Mouse (Mus musculus): ENCODE results near the gene Minos1. TPM values are rescaled to one million over a fixed set of nuclear protein-coding genes. Genes with fewer than 3 reads are reported as not detected.

Gene Minos1
- polyA plus RNA-seq, 1 experiment from 2014 or later, result 290 TPM

GRCm38 (mm10) chr4:139167107-139167506 is 36.2 kb upstream of the Minos1 start:
- H3K4me3 ChIP-seq (replicated peaks), result no peak overlapping the region
- H3K27ac ChIP-seq (replicated peaks), result no peak overlapping the region
- ATAC-seq (ENCODE audit: insufficient read depth), result no peak
- no peaks in the 10 kb centered on the region for H3K36me3 ChIP-seq (replicated peaks)
- no peaks in the 10 kb centered on the region for H3K27me3 ChIP-seq
- no peaks in the 10 kb centered on the region for H3K4me1 ChIP-seq (replicated peaks)
- 63% methylated on average over 8 of the region's 8 CpGs for WGBS (ENCODE audit: insufficient replicate concordance)
- no peak overlapping the region for H3K9ac ChIP-seq
- H3K9me3 ChIP-seq (replicated peaks), result no peaks in the 10 kb centered on the region
- no peak overlapping the region for H3K4me2 ChIP-seq

DNA sequence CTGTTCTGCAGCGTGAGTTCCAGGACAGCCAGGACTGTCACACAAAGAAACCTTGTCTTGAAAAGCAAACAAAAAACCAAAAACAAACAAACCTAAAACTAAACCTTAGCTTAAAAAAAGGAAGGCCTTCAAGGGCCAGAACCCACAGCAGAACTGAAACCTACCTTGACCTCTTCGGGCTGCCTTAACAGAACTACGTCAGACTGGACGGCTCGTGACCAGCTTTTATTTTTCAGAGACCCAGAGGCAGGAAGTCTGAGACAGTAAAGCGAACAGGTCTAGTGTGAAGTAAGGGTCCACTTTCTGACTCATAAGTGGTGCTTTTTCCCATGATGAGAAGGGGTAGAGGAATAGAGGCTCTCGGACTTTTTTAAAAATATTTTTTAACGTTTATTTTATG is 35.3 kb upstream of the Minos1 start:
- no peaks in the 10 kb centered on the region for H3K27me3 ChIP-seq
- WGBS (ENCODE audit: insufficient replicate concordance), result 66% methylated on average over 8 of the region's 8 CpGs
- H3K9me3 ChIP-seq (replicated peaks), result no peaks in the 10 kb centered on the region
- no peak for ATAC-seq (ENCODE audit: insufficient read depth)
- no peak overlapping the region for H3K9ac ChIP-seq
- no peak overlapping the region for H3K4me2 ChIP-seq
- no peak overlapping the region for H3K27ac ChIP-seq (replicated peaks)
- H3K36me3 ChIP-seq (replicated peaks), result no peaks in the 10 kb centered on the region
- 0 out of 2 replicates have a peak, but pooled peaks cover under 1% of the 10 kb centered on the region for H3K4me1 ChIP-seq (replicated peaks)
- no peak overlapping the region for H3K4me3 ChIP-seq (replicated peaks)

- H3K4me1 ChIP-seq (replicated peaks), result 0 out of 2 replicates have a peak, but pooled peaks cover 3% of the 10 kb centered on the region
- no peak overlapping the region for H3K9ac ChIP-seq
- H3K27ac ChIP-seq (replicated peaks), result no peak overlapping the region
- no peak overlapping the region for H3K4me3 ChIP-seq (replicated peaks)
- ATAC-seq (ENCODE audit: insufficient read depth), result no peak
- no peaks in the 10 kb centered on the region for H3K9me3 ChIP-seq (replicated peaks)
- no peaks in the 10 kb centered on the region for H3K36me3 ChIP-seq (replicated peaks)
- no peaks in the 10 kb centered on the region for H3K27me3 ChIP-seq
- 65% methylated on average over 8 of the region's 8 CpGs for WGBS (ENCODE audit: insufficient replicate concordance)
- H3K4me2 ChIP-seq, result no peak overlapping the region
Measured at GRCm38 (mm10) chr4:139165259-139165658, 34.3 kb upstream of the Minos1 start.

DNA sequence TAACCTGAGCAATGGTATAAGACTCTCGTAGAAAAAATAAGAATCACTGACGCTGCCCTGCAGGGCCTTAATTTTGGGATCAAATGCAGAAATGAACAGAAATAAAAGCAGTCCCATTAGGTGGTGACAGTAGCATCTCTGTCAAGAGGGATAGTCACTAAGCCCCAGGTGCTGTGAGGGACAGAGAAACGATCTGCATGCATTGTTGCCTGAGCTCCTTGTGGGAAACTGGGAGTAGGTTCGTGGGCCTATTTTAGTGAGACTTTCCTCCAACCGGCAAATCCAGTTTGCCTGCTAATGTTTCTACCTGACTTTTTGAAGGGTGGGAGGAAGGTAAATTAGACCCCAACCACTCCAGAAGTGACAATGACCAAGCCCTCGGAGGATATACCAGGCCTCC is 33.2 kb upstream of the Minos1 start:
- WGBS (ENCODE audit: insufficient replicate concordance), result 70% methylated on average over 6 of the region's 6 CpGs

DNA sequence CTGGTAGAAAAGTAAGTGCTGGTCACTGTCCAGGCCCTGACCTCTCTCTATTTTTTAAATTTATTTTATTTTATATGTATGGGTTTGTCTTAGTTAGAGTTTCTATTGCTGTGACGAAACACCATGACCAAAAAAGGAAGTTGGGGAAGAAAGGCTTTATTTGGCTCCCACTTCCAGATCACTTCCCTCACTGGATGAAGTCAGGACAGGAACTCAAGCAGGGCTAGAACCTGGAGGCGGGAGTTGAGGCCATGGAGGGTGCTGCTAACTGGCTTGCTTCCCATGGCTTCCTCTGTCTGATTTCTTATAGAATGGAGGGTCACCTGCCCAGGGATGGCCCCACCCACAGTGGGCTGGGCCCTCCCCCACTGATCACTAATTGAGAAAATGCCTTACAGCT is 30.2 kb upstream of the Minos1 start:
- no peak for ATAC-seq (ENCODE audit: insufficient read depth)
- H3K27me3 ChIP-seq, result no peaks in the 10 kb centered on the region
- H3K9me3 ChIP-seq (replicated peaks), result no peaks in the 10 kb centered on the region
- H3K4me1 ChIP-seq (replicated peaks), result 0 out of 2 replicates have a peak, but pooled peaks cover 3% of the 10 kb centered on the region
- H3K4me3 ChIP-seq (replicated peaks), result no peak overlapping the region
- H3K4me2 ChIP-seq, result no peak overlapping the region
- no peak overlapping the region for H3K27ac ChIP-seq (replicated peaks)
- no peaks in the 10 kb centered on the region for H3K36me3 ChIP-seq (replicated peaks)
- 30% methylated on average over 2 of the region's 2 CpGs for WGBS (ENCODE audit: insufficient replicate concordance)
- no peak overlapping the region for H3K9ac ChIP-seq

More for the DNA sequence above, 33.2 kb upstream of the Minos1 start:
- no peak overlapping the region for H3K4me2 ChIP-seq
- H3K36me3 ChIP-seq (replicated peaks), result no peaks in the 10 kb centered on the region
- ATAC-seq (ENCODE audit: insufficient read depth), result no peak
- no peak overlapping the region for H3K9ac ChIP-seq
- 0 out of 2 replicates have a peak, but pooled peaks cover 3% of the 10 kb centered on the region for H3K4me1 ChIP-seq (replicated peaks)
- no peak overlapping the region for H3K4me3 ChIP-seq (replicated peaks)
- H3K27ac ChIP-seq (replicated peaks), result no peak overlapping the region
- no peaks in the 10 kb centered on the region for H3K9me3 ChIP-seq (replicated peaks)
- no peaks in the 10 kb centered on the region for H3K27me3 ChIP-seq

DNA sequence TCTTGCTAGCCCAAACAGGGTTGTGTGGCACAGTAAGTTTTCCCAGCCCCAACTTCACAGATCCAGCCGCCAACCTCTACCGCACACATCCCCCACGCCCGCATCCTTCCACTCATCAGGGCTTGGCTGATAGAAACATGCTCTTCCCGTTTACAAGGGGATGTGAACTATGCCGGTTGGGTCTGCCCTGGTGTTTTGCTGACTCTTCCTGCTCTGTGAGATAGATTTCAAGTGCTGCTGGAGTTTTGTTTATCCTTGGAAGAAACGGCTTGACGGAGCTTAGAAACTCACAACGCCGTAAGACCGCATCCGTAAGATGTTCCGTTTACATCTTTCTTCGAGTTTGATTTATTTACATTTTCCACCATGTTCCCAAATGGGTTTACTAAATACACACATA is 27.4 kb upstream of the Minos1 start:
- Histone ChIP-seq H3K27me3 (0 out of 2 replicates have a peak, but pooled peaks cover 6% of the 10 kb centered on the region), H3K36me3 (replicated peaks) (no peaks in the 10 kb centered on the region), H3K9ac (no peak overlapping the region), H3K27ac (replicated peaks) (no peak overlapping the region), H3K4me2 (no peak overlapping the region), H3K9me3 (replicated peaks) (no peaks in the 10 kb centered on the region), H3K4me3 (replicated peaks) (no peak overlapping the region), H3K4me1 (replicated peaks) (0 out of 2 replicates have a peak, but pooled peaks cover 3% of the 10 kb centered on the region)
- 72% methylated on average over 14 of the region's 14 CpGs for WGBS (ENCODE audit: insufficient replicate concordance)
- ATAC-seq (ENCODE audit: insufficient read depth), result no peak

DNA sequence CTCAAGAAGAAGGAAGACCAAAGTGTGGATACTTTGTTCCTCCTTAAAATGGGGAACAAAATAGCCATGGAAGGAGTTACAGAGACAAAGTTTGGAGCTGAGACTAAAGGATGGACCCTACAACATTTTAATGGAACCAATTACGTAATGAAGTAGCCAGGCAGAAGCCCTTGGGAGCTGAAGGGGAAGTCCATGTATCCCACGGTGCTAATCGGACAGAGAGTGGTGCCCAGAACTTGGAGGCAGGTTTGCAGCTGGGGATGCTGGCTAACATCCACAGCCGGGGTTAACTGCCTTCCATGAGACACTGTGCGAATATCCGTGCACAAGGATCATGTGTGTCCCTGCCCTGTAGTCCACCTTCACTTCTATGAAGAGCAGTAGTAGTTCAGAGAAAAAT is 25.6 kb upstream of the Minos1 start:
- Histone ChIP-seq H3K4me3 (replicated peaks) (no peak overlapping the region), H3K27ac (replicated peaks) (no peak overlapping the region), H3K9ac (no peak overlapping the region), H3K4me2 (no peak overlapping the region), H3K27me3 (0 out of 2 replicates have a peak, but pooled peaks cover 7% of the 10 kb centered on the region), H3K9me3 (replicated peaks) (no peaks in the 10 kb centered on the region), H3K4me1 (replicated peaks) (0 out of 2 replicates have a peak, but pooled peaks cover 3% of the 10 kb centered on the region), H3K36me3 (replicated peaks) (no peaks in the 10 kb centered on the region)
- WGBS (ENCODE audit: insufficient replicate concordance), result 73% methylated on average over 6 of the region's 6 CpGs
- no peak for ATAC-seq (ENCODE audit: insufficient read depth)

DNA sequence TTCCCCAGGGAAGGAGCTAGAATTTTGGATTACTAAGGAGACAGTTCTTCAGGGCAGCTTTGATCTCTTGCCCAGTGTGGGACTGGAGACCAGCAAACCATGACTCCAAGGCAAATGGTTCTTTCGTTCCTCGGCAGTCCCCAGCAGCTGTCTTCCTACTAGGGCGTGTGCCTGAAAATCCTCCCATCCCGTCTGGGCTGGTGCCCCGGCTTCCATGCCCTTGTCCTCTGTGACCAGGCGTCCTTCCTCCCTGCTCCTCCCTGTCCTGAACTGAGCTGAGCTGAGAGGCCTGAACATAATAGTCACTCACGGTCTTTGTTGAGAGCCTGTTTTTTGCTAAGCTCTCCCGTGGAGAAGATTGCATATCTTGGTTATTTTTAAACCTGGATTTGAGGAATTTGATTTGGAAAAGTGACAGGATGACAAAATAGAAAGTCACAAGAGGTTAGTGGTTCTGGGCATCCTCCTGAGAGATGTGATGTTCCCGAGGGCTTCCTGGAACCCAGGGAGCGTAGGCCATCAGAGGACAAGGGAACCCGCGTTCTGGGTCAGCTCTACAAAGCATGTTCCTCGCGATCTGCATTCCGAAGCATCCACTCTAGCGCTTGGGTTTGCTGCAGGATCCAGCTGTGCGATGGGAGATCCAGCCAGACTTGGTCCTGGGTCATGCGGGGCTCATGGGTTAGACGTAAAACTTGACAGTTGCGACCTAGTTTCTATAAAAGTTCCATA is 23.8 kb upstream of the Minos1 start:
- H3K9ac ChIP-seq, result no peak overlapping the region
- H3K9me3 ChIP-seq (replicated peaks), result no peaks in the 10 kb centered on the region
- no peaks in the 10 kb centered on the region for H3K4me1 ChIP-seq (replicated peaks)
- no peak overlapping the region for H3K4me3 ChIP-seq (replicated peaks)
- 0 out of 2 replicates have a peak, but pooled peaks cover 7% of the 10 kb centered on the region for H3K27me3 ChIP-seq
- no peak overlapping the region for H3K4me2 ChIP-seq
- no peak for ATAC-seq (ENCODE audit: insufficient read depth)
- H3K27ac ChIP-seq (replicated peaks), result no peak overlapping the region
- no peaks in the 10 kb centered on the region for H3K36me3 ChIP-seq (replicated peaks)
- WGBS (ENCODE audit: insufficient replicate concordance), result 66% methylated on average over 20 of the region's 20 CpGs

DNA sequence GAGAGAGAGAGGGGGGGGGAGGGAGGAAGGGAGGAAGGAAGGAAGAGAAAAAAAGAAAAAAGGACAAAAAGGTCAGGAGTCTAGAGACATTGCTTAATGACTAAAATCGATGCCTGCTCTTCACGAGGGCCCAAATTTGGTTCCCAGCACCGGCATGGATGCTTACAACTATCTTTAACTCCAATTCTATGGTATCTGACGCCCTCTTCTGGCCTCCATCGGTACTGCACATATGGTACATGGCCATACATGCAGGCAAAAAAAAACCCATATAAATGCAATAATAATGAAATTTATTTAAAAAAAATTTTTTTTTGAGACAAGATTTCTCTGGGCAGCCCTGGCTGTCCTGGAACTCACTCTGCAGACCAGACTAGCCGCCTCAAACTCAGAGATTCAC is 20.5 kb upstream of the Minos1 start:
- Histone ChIP-seq H3K4me2 (no peak overlapping the region), H3K27me3 (0 out of 2 replicates have a peak, but pooled peaks cover 7% of the 10 kb centered on the region), H3K9ac (no peak overlapping the region), H3K36me3 (replicated peaks) (no peaks in the 10 kb centered on the region), H3K4me3 (replicated peaks) (no peak overlapping the region), H3K27ac (replicated peaks) (no peak overlapping the region), H3K9me3 (replicated peaks) (no peaks in the 10 kb centered on the region), H3K4me1 (replicated peaks) (no peaks in the 10 kb centered on the region)
- ATAC-seq (ENCODE audit: insufficient read depth), result no peak
- WGBS (ENCODE audit: insufficient replicate concordance), result 55% methylated on average over 6 of the region's 6 CpGs

DNA sequence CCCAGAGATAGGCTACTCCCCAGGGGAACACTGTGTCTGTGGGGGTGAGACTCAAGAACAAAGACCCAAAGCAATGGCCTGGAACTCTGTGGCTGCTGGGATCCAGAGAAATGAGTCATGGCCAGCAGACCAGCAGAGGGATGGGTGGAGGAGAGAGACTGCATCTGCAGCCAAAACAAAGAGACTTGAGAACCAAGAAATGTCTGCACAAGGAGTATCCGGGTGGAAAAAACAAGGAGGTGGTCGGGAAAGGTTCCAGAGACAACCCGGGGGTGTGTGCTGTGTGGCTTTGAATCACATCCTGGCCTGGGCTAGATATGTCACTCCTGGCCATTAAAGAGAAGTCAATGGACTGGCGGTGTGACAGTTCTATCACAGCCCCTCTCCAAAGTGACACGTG is 15.8 kb upstream of the Minos1 start:
- Histone ChIP-seq H3K4me2 (no peak overlapping the region), H3K4me1 (replicated peaks) (no peaks in the 10 kb centered on the region), H3K9ac (no peak overlapping the region), H3K9me3 (replicated peaks) (no peaks in the 10 kb centered on the region), H3K36me3 (replicated peaks) (no peaks in the 10 kb centered on the region), H3K4me3 (replicated peaks) (no peak overlapping the region), H3K27ac (replicated peaks) (no peak overlapping the region), H3K27me3 (no peaks in the 10 kb centered on the region)
- ATAC-seq (ENCODE audit: insufficient read depth), result no peak
- 60% methylated on average over 5 of the region's 5 CpGs for WGBS (ENCODE audit: insufficient replicate concordance)

DNA sequence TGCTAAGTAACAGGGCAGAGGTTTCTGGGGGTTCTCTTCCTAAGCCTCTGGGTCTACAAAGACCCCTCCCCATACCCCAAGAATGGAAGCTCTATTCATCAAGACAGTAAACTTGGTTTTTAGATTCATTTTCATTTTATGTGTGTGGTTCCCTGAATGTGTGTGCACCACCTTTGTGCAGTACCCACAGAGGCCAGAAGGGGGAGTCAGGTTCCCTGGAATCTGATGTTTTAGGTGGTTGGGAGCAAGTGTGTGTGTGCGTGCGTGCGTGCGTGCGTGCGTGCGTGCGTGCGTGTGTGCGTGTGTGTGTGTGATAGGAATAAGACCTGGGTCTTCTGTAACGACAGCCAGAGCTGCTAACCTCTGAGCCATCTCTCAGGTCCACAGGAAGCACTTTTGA is 14.2 kb upstream of the Minos1 start:
- Histone ChIP-seq H3K36me3 (replicated peaks) (no peaks in the 10 kb centered on the region), H3K4me3 (replicated peaks) (no peak overlapping the region), H3K4me2 (no peak overlapping the region), H3K9ac (no peak overlapping the region), H3K9me3 (replicated peaks) (no peaks in the 10 kb centered on the region), H3K27me3 (no peaks in the 10 kb centered on the region), H3K27ac (replicated peaks) (no peak overlapping the region), H3K4me1 (replicated peaks) (no peaks in the 10 kb centered on the region)
- 87% methylated on average over 11 of the region's 11 CpGs for WGBS (ENCODE audit: insufficient replicate concordance)
- ATAC-seq (ENCODE audit: insufficient read depth), result no peak

GRCm38 (mm10) chr4:139144577-139144976 is 13.7 kb upstream of the Minos1 start:
- Histone ChIP-seq H3K36me3 (replicated peaks) (no peaks in the 10 kb centered on the region), H3K4me3 (replicated peaks) (no peak overlapping the region), H3K27me3 (no peaks in the 10 kb centered on the region), H3K4me2 (no peak overlapping the region), H3K4me1 (replicated peaks) (no peaks in the 10 kb centered on the region), H3K27ac (replicated peaks) (no peak overlapping the region), H3K9me3 (replicated peaks) (no peaks in the 10 kb centered on the region), H3K9ac (no peak overlapping the region)
- 62% methylated on average over 4 of the region's 4 CpGs for WGBS (ENCODE audit: insufficient replicate concordance)
- ATAC-seq (ENCODE audit: insufficient read depth), result no peak
